17 mouse cellular contexts compared by ENCODE assay signal in genomic region chr6:93411077-93411452, GRCm38 (mm10).
DNase-seq lines count a peak whose midpoint lies in the region; ATAC-seq lines count a peak whose summit lies in the region.
"Had no signal": no experiment of that assay in that cellular context is flagged by ENCODE, and none has a peak within 500 bp of the region (broad histone marks: within the 10 kb centered on the region; RNA-seq: fewer than 3 reads in every experiment).

No protein-coding gene starts in this region.

- H3K36me3 ChIP-seq in kidney, embryonic 15.5 days = no peaks in the 10 kb centered on the region
- no peaks in the 10 kb centered on the region for H3K36me3 ChIP-seq in lung, embryonic 16.5 days (ENCODE audit: control insufficient read depth, insufficient read depth, low read length)
- no peaks in the 10 kb centered on the region for H3K36me3 ChIP-seq in hindbrain, embryonic 11.5 days (ENCODE audit: control insufficient read depth, insufficient read depth, low read length)
- H3K36me3 ChIP-seq: forebrain, embryonic 10.5 days; hindbrain, embryonic 13.5 days had no signal

- DNase-seq in heart, adult 11 months = peak; percentile 66
- no peak for DNase-seq in heart, postnatal 36 days
- DNase-seq in kidney, adult 8-10 months = no peak
- no peak for DNase-seq in lung, adult 18-20 months
- DNase-seq in mesoderm, embryonic 11.5 days (ENCODE audit: low read depth, low spot score) = peak; percentile 39
- DNase-seq in hindbrain, embryonic 11.5 days (ENCODE audit: low spot score) = no peak
- DNase-seq: adrenal gland, postnatal 25 days; cerebellum, adult 11 months; cerebellum, postnatal 10 days; gastrocnemius, adult 2 months had no signal

- no peak overlapping the region for H3K4me2 ChIP-seq in kidney, embryonic 15.5 days
- H3K4me2 ChIP-seq in lung, embryonic 16.5 days (ENCODE audit: low read depth, low read length) = no peak overlapping the region
- no peak overlapping the region for H3K4me2 ChIP-seq in hindbrain, embryonic 11.5 days (replicated peaks; ENCODE audit: low read depth, low read length)
- H3K4me2 ChIP-seq: hindbrain, embryonic 13.5 days had no signal

- peak overlapping the region; percentile 62 for H3K27ac ChIP-seq in kidney, embryonic 15.5 days
- peak overlapping the region; percentile 32; the same call in 1 of the 2 replicates for H3K27ac ChIP-seq in lung, embryonic 16.5 days (ENCODE audit: low read length)
- H3K27ac ChIP-seq in hindbrain, embryonic 11.5 days (ENCODE audit: low read depth, low read length) = no peak overlapping the region
- H3K27ac ChIP-seq: forebrain, embryonic 10.5 days; gastrocnemius, adult 2 months; hindbrain, embryonic 13.5 days had no signal

- H3K9me3 ChIP-seq in kidney, embryonic 15.5 days (replicated peaks) = no peaks in the 10 kb centered on the region
- no peaks in the 10 kb centered on the region for H3K9me3 ChIP-seq in lung, embryonic 16.5 days (ENCODE audit: control insufficient read depth, low read length)
- H3K9me3 ChIP-seq in hindbrain, embryonic 11.5 days (ENCODE audit: control insufficient read depth, low read length) = no peaks in the 10 kb centered on the region
- H3K9me3 ChIP-seq: forebrain, embryonic 10.5 days; hindbrain, embryonic 13.5 days had no signal

- no peaks in the 10 kb centered on the region for H3K27me3 ChIP-seq in kidney, embryonic 15.5 days
- no peaks in the 10 kb centered on the region for H3K27me3 ChIP-seq in lung, embryonic 16.5 days (ENCODE audit: control insufficient read depth, insufficient read depth, low read depth, low read length)
- H3K27me3 ChIP-seq in hindbrain, embryonic 11.5 days (ENCODE audit: control insufficient read depth, insufficient read depth, low read length) = no peaks in the 10 kb centered on the region
- H3K27me3 ChIP-seq: CH12.LX; hindbrain, embryonic 13.5 days; megakaryocyte, embryonic 14.5 days had no signal

- H3K4me1 ChIP-seq in kidney, embryonic 15.5 days = peaks cover 18% of the 10 kb centered on the region
- H3K4me1 ChIP-seq in lung, embryonic 16.5 days (replicated peaks; ENCODE audit: control insufficient read depth, insufficient read depth, low read length) = peaks cover 12% of the 10 kb centered on the region
- H3K4me1 ChIP-seq in hindbrain, embryonic 11.5 days (replicated peaks; ENCODE audit: control insufficient read depth, insufficient read depth, low read length) = no peaks in the 10 kb centered on the region
- H3K4me1 ChIP-seq: megakaryocyte, embryonic 14.5 days had no signal

- H3K9ac ChIP-seq in kidney, embryonic 15.5 days = no peak overlapping the region
- no peak overlapping the region for H3K9ac ChIP-seq in lung, embryonic 16.5 days (ENCODE audit: low read length)
- no peak overlapping the region for H3K9ac ChIP-seq in hindbrain, embryonic 11.5 days (ENCODE audit: low read depth, low read length)
- H3K9ac ChIP-seq: hindbrain, embryonic 13.5 days had no signal

- peak; percentile 25; the same call in 1 of the 2 replicates for ATAC-seq in kidney, embryonic 15.5 days (replicated peaks; ENCODE audit: low FRiP score)
- peak; percentile 61 for ATAC-seq in lung, embryonic 16.5 days (ENCODE audit: low read depth)
- ATAC-seq in hindbrain, embryonic 11.5 days (ENCODE audit: low FRiP score) = no peak
- ATAC-seq: midbrain, embryonic 16.5 days had no signal

- whole genome bisulfite sequencing in kidney, embryonic 15.5 days = 22% methylated on average over 3 of the region's 3 CpGs
- 34% methylated on average over 3 of the region's 3 CpGs for WGBS in lung, embryonic 16.5 days
- 59% methylated on average over 3 of the region's 3 CpGs for WGBS in hindbrain, embryonic 11.5 days

- intact Hi-C loops in heart, postnatal 36 days (cut with DNase I) = no loop called here

- H3K4me3 ChIP-seq in kidney, embryonic 15.5 days (replicated peaks) = no peak overlapping the region
- no peak overlapping the region for H3K4me3 ChIP-seq in lung, embryonic 16.5 days (ENCODE audit: low read length)
- H3K4me3 ChIP-seq in hindbrain, embryonic 11.5 days (ENCODE audit: low read depth, low read length) = no peak overlapping the region
- H3K4me3 ChIP-seq: forebrain, embryonic 10.5 days; gastrocnemius, adult 2 months; hindbrain, embryonic 13.5 days; megakaryocyte, embryonic 14.5 days had no signal

Comparison
In these comparisons a context has a peak if more than half of its experiments do, and no peak if none do; other contexts are left out.
1. DNase-seq: peak in heart, adult 11 months (single experiment) and mesoderm, embryonic 11.5 days (single experiment); none in heart, postnatal 36 days (0 of 2), kidney, adult 8-10 months (0 of 2), lung, adult 18-20 months (0 of 2) and hindbrain, embryonic 11.5 days (single experiment).